Mouse (Mus musculus) adrenal gland, adult 10 weeks (tissue): ENCODE data around the gene Chrm4. TPM values are rescaled to one million over a fixed set of nuclear protein-coding genes. Genes with fewer than 3 reads are reported as not detected.

Experiments used
- polyA plus RNA-seq: library from polyadenylated mRNA; stranded (reverse); fragments of 350-450 nt; fragmentation: Illumina TruSeq; extraction: RNeasy Lipid Tissue Mini Kit (QIAGEN cat#74804); gene quantifications from one replicate; pipeline ENCODE4 v1.2.3, GENCODE M21; 2014; ENCODE audit warnings: low read depth, low replicate concordance

Chrm4 gene
- not detected for polyA plus RNA-seq

DNA sequence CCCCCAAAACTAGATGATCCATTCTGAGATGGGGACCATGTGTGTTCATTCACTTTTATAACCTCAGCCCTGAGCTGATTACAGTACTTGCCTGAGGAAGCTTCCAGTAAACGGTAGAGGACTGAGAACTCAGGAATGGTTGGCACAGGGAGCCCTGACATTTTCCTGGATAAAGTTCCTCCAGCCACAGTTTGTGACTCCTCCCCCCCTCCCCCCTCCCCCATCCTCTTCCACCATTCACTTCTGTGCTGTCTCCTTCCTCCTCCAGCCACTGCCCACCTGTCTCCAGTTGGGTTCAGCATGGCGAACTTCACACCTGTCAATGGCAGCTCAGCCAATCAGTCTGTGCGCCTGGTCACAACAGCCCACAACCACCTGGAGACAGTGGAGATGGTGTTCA lies at the start of gene Chrm4:
Chrm4 (plus strand) TSS at position 301 of the 400 bp plus-strand sequence.

DNA sequence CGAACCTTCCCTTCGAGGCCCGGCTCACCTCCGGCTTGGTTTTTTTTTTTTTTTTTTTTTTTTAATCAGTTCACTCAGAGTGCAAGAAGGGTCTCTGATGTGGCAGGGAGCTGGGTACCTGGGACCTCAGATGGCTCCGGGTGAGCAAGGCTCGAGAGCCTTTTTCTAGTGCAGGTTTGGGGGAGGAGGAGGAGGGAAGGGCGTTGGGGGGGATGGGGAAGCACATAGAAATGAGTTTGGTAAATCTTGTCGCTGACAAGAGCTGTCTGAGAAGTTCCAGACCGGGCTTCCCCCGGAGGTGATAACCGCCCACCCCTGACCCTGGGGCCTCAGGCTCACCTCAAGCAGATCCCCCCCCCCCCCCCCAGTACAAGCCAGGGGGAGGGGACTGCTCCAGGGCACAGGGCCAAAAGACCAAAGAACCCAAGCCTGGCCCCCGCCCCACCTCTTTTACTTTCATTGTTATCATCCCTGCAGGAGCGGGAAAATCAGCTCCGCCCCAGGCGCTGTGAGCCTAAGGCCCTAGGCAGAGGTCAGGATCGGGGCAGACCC lies 5.2 kb downstream of the Chrm4 start, which contains the start of gene Mdk:
Mdk (minus strand) TSS at position 138 of the 552 bp plus-strand sequence.

DNA sequence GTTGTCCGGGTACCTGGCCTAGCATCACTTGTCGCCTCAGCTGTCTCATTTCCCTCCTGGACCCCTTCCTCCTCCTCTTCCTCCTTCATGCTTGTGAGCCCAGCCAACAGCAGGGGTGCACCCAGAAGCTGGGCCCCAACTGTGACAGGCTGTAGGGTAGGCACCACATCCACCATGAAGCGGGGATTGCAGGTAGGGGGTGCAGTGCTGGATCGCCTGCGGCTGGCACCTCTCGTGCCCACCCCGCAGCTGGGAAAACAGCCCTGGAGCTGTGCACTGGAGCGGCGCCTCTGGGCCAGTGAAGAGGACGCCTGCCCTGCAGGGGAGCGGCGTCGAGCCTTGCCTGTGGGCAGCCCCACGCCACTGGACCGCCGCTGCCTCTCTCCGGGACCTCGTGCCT lies 18.4 kb downstream of the Chrm4 start, which contains the start of gene Gm9821:
Gm9821 (plus strand) TSS at position 221 of the 400 bp plus-strand sequence.

DNA sequence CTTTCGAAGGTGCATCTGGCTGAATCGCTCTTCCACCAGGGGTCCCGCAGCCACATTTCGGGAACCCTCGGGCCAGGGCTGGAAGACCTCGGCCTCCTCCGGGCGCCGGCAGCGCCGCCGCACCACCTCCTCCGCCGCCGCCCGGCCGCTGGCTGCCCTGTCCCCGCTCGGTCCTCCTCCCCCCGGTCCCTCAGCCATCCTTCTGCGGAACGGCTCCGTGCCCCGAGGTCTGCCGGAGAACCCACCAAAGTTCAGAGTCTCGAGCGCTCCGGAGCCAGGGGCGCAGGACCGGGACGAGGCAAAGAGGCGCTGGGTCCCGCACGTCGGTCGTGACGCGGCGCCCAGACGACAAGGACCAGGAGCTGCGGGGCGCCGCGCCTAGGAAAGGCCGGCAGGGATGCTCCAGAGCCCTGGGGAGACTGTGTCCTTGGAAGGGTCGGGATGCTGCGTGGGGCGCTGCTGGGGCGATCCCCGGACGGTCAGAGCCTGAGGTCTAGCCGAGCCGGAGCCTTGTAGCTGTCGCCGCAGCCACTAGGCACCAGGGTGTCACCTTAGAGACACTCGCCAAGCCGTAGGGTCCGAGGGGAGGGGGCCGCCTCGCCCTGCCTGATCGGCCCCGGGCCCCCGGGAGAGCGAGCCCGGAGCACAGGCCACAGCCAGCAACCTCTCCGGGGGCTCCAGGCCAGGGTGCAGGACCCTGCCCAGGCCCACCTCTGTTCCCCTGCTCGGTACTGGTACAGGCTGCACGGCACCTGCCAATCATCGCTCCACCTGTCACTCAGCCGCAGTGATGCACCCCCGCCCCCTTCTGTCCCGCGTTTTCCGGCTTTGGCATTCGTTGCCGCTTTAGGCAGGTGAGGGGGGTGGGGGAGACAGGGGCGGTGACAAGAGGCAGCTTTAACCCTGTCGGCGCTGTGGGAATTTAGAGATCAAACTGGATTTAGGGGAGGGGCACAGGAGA lies 48.8 kb downstream of the Chrm4 start, which contains the start of gene Dgkz:
Dgkz (minus strand) TSS at position 284 of the 961 bp plus-strand sequence.

Other genes starting within 250 kb of the Chrm4 start
- 37.1 TPM for gene Atg13, start 216.7 kb upstream of the Chrm4 start, polyA plus RNA-seq
- 19.7 TPM for gene Harbi1, start 216.4 kb upstream of the Chrm4 start, polyA plus RNA-seq
- gene Ambra1, start 197.1 kb upstream of the Chrm4 start, polyA plus RNA-seq: 5.8 TPM
- gene Mdk, start 5.0 kb downstream of the Chrm4 start, polyA plus RNA-seq: not detected
- gene Gm9821, start 18.5 kb downstream of the Chrm4 start, polyA plus RNA-seq: not detected
- 2.0 TPM for gene Dgkz, start 48.6 kb downstream of the Chrm4 start, polyA plus RNA-seq
- 4.0 TPM for gene Creb3l1, start 97.3 kb downstream of the Chrm4 start, polyA plus RNA-seq
- 59.7 TPM for gene Phf21a, start 165.9 kb downstream of the Chrm4 start, polyA plus RNA-seq